ENCODE assay signal across 20 mouse cellular contexts in the genomic region with DNA sequence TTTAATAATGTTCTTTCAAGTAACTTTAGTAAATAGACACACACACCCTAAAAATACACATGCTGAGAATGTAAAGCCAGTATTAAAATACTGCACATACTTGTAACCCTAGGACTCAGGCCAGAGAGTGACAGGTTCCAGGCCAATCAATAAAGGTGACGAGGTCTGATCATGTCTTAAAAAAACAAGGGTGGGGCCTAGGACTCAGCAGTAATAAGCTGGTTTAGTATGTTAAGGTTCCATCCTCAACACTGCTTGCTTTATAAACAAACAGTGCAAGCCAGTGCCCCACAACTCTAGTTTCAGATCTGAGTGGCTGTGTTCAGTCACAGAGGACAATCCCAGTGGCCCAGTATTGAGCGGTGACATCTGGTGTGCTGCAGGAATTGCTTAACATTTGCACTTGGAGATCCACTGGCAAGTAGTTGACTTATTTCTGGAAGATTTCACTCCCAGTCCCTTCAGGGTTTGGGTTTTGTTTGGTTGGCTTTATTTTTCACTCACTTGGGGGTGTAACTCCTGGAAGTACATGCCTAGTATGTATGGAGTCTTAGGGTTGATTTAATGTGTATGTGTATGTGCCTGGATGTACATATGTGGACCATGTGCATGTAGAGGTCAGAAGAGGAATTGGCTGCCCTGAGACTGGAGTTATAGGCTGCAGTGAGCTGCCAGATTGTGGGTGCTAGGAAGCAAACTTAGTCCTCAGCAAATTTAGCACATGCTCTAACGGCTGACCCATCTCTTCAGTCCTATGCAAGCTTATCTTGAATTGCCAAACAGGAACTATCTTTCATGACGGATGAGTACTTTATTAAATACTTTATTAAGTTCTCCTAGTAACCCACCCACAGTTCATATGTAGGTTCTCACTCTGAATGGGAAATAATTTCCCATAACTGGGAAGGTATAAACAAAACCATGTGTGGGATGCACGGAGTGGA.
DNase-seq lines count a peak whose midpoint lies in the region; ATAC-seq and TF ChIP-seq lines count a peak whose summit lies in the region.
"Had no signal": no experiment of that assay in that cellular context is flagged by ENCODE, and none has a peak within 500 bp of the region (broad histone marks: within the 10 kb centered on the region; RNA-seq: fewer than 3 reads in every experiment).

No protein-coding gene starts in this region.

- H3K4me1 ChIP-seq in heart, embryonic 11.5 days (ENCODE audit: control insufficient read depth, insufficient read depth, low read length): peaks cover 6% of the 10 kb centered on the region
- peaks cover 2% of the 10 kb centered on the region for H3K4me1 ChIP-seq in liver, postnatal 0 days (ENCODE audit: insufficient read depth)
- H3K4me1 ChIP-seq in liver, embryonic 12.5 days: peaks cover 20% of the 10 kb centered on the region
- H3K4me1 ChIP-seq in small intestine, adult 2 months (ENCODE audit: control insufficient read depth, insufficient read depth, insufficient read length, low read length): peaks cover 25% of the 10 kb centered on the region; the same call in 1 of the 2 replicates

- intact Hi-C loops in heart, postnatal 25 days (cut with DNase I): no loop called here

- peak; percentile 96 for DNase-seq in heart, adult 11 months
- DNase-seq in liver, postnatal 0 days: no peak
- peak; percentile 22 for DNase-seq in heart, postnatal 25 days (ENCODE audit: low spot score)
- no peak for DNase-seq in layer of hippocampus, adult 9-11 months
- DNase-seq: adrenal gland, postnatal 25 days; cerebellum, adult 11-12 months; cerebellum, postnatal 14 days; gastrocnemius, adult 2 months; retina, postnatal 1 day; right cerebral cortex, postnatal 4 days; thymus, postnatal 25 days had no signal

- 74% methylated on average over 5 of the region's 5 CpGs for WGBS in heart, embryonic 11.5 days (ENCODE audit: insufficient replicate concordance)
- WGBS in liver, postnatal 0 days (ENCODE audit: insufficient replicate concordance): 60% methylated on average over 5 of the region's 5 CpGs
- WGBS in liver, embryonic 12.5 days (ENCODE audit: insufficient replicate concordance): 63% methylated on average over 5 of the region's 5 CpGs
- WGBS in small intestine, adult 2 months: 70% methylated on average over 5 of the region's 5 CpGs

- no peak for TF ChIP-seq CTCF in liver, postnatal 0 days (IDR thresholded peaks at IDR 0.05; ENCODE audit: low read depth)
- TF ChIP-seq CTCF in small intestine, adult 2 months (IDR thresholded peaks at IDR 0.05; ENCODE audit: extremely low read depth, insufficient read length, insufficient replicate concordance, low read depth, low read length): no peak

- no peaks in the 10 kb centered on the region for H3K9me3 ChIP-seq in heart, embryonic 11.5 days (replicated peaks; ENCODE audit: control insufficient read depth, low read length)
- no peaks in the 10 kb centered on the region for H3K9me3 ChIP-seq in liver, postnatal 0 days (ENCODE audit: low read length)
- H3K9me3 ChIP-seq in liver, embryonic 12.5 days (replicated peaks): no peaks in the 10 kb centered on the region
- H3K9me3 ChIP-seq: hindbrain, embryonic 13.5 days; kidney, embryonic 15.5 days; midbrain, embryonic 10.5 days had no signal

- no peak for ATAC-seq in heart, embryonic 11.5 days (replicated peaks; ENCODE audit: insufficient number of reproducible peaks, low FRiP score, low TSS enrichment)
- peak; percentile 81 for ATAC-seq in liver, postnatal 0 days
- no peak for ATAC-seq in liver, embryonic 12.5 days
- ATAC-seq: CD4-positive, CD25-positive, alpha-beta regulatory T cell, adult 4 months; inflammation-experienced regulatory T-cells, adult 6 months had no signal

- no peak overlapping the region for H3K4me3 ChIP-seq in heart, embryonic 11.5 days (ENCODE audit: low read depth, low read length)
- H3K4me3 ChIP-seq in liver, postnatal 0 days (ENCODE audit: low read depth, low read length): no peak overlapping the region
- no peak overlapping the region for H3K4me3 ChIP-seq in liver, embryonic 12.5 days
- H3K4me3 ChIP-seq in small intestine, adult 2 months (ENCODE audit: low read depth, low read length): no peak overlapping the region
- H3K4me3 ChIP-seq: gastrocnemius, adult 2 months; hindbrain, embryonic 13.5 days; kidney, embryonic 15.5 days; midbrain, embryonic 10.5 days had no signal

- H3K36me3 ChIP-seq in heart, embryonic 11.5 days (ENCODE audit: control insufficient read depth, insufficient read depth, low read length): no peaks in the 10 kb centered on the region
- no peaks in the 10 kb centered on the region for H3K36me3 ChIP-seq in liver, postnatal 0 days (replicated peaks; ENCODE audit: insufficient read depth, low read length)
- no peaks in the 10 kb centered on the region for H3K36me3 ChIP-seq in liver, embryonic 12.5 days
- H3K36me3 ChIP-seq in small intestine, adult 2 months (ENCODE audit: control insufficient read depth, insufficient read depth, low read length): peaks cover 3% of the 10 kb centered on the region; the same call in 1 of the 2 replicates
- H3K36me3 ChIP-seq: hindbrain, embryonic 13.5 days; midbrain, embryonic 10.5 days had no signal

- H3K4me2 ChIP-seq in heart, embryonic 11.5 days: no peak overlapping the region
- no peak overlapping the region for H3K4me2 ChIP-seq in liver, postnatal 0 days (ENCODE audit: low read depth, low read length)
- H3K4me2 ChIP-seq in liver, embryonic 12.5 days: no peak overlapping the region
- H3K4me2 ChIP-seq: hindbrain, embryonic 13.5 days; kidney, embryonic 15.5 days had no signal

- no peak overlapping the region for H3K27ac ChIP-seq in heart, embryonic 11.5 days (ENCODE audit: low read depth, low read length)
- no peak overlapping the region for H3K27ac ChIP-seq in liver, postnatal 0 days (ENCODE audit: low read depth)
- no peak overlapping the region for H3K27ac ChIP-seq in liver, embryonic 12.5 days
- H3K27ac ChIP-seq in small intestine, adult 2 months (ENCODE audit: insufficient read depth, low read depth, low read length): 0 out of 2 replicates have a peak overlapping the region, but pooled peaks have one; percentile 26
- H3K27ac ChIP-seq: gastrocnemius, adult 2 months; hindbrain, embryonic 13.5 days; kidney, embryonic 15.5 days; macrophage; midbrain, embryonic 10.5 days had no signal

- no peak for TF ChIP-seq POLR2A in small intestine, adult 2 months (IDR thresholded peaks at IDR 0.05; ENCODE audit: low read depth, low read length)

- H3K27me3 ChIP-seq in heart, embryonic 11.5 days (ENCODE audit: control insufficient read depth, insufficient read depth, low read length): no peaks in the 10 kb centered on the region
- peaks cover 2% of the 10 kb centered on the region; the same call in 1 of the 2 replicates for H3K27me3 ChIP-seq in liver, postnatal 0 days (ENCODE audit: insufficient read depth, low read length)
- no peaks in the 10 kb centered on the region for H3K27me3 ChIP-seq in liver, embryonic 12.5 days (replicated peaks)
- no peaks in the 10 kb centered on the region for H3K27me3 ChIP-seq in small intestine, adult 2 months (ENCODE audit: control insufficient read depth, insufficient read depth, low read length)
- H3K27me3 ChIP-seq: kidney, embryonic 15.5 days had no signal

- H3K9ac ChIP-seq in heart, embryonic 11.5 days (ENCODE audit: low read depth, low read length): no peak overlapping the region
- H3K9ac ChIP-seq in liver, postnatal 0 days (replicated peaks): no peak overlapping the region
- H3K9ac ChIP-seq in liver, embryonic 12.5 days: no peak overlapping the region
- H3K9ac ChIP-seq: hindbrain, embryonic 13.5 days; kidney, embryonic 15.5 days had no signal

- TF ChIP-seq EP300 in liver, postnatal 0 days (IDR thresholded peaks at IDR 0.05; ENCODE audit: low read depth): no peak

Comparison
In these comparisons a context has a peak if more than half of its experiments do, and no peak if none do; other contexts are left out.
1. DNase-seq: peak in heart, adult 11 months (single experiment) and heart, postnatal 25 days (single experiment); none in liver, postnatal 0 days (single experiment) and layer of hippocampus, adult 9-11 months (single experiment).